Mouse (Mus musculus): ENCODE measurements around the gene Nck2. TPM values are rescaled to one million over a fixed set of nuclear protein-coding genes. Genes with fewer than 3 reads are reported as not detected.
"Not testable (repeated sequence)": the region's sequence is repeated elsewhere in the genome, so short reads cannot be mapped to it uniquely, and the experiment has no call there.

Nck2 gene
- total RNA-seq, 2 experiments from 2014 or later, result 55.6 to 56.3 TPM

DNA sequence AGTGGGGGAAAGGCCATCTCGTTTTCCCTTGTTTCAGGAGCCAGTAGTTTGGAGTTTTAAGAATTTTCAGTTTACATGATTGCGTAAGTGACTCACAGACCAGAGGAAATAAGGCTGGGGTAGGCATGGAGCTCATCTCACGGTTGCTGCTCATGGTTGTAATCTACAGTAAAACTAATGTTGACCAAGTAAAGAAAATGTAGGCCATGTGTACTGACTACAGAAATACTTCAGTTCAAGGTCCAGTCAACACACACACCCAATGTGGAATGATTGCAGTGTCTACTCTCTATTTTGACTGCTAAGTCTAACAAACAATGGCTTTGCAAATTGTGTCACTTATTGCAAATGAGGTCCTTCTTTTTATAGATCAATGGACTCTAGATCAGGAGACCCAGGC is 77.1 kb downstream of the Nck2 start:
- Histone ChIP-seq H3K4me3 (no peak overlapping the region), H3K27ac (no peak overlapping the region)
- TF ChIP-seq CTCF (conservative IDR thresholded peaks at IDR 0.05), result no peak
- no peak for DNase-seq (ENCODE audit: low spot score in 2 of 2)

GRCm38 (mm10) chr1:43521950-43522349 is 77.6 kb downstream of the Nck2 start:
- no peak for DNase-seq (ENCODE audit: low spot score in 2 of 2)
- no peak overlapping the region for H3K27ac ChIP-seq
- TF ChIP-seq CTCF (conservative IDR thresholded peaks at IDR 0.05), result no peak
- no peak overlapping the region for H3K4me3 ChIP-seq

DNA sequence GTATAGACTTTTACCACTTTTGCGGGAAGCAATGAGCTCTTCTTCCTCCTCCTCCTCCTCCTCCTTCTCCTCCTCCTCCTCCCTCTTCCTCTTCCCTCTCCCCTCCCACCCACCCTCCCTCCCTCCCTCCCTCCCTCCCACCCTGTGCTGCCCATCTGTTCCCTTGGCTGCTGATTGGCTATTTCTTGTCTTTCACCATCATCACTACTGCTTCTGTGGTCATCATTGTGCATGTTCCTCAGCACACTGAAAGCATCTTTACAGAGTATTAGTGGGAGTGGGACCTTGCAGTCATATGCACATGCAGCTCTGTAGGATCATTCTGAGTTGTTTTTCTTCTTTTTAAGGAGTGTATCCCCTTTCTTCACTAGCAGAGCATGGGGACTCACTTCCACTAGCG is 78.6 kb downstream of the Nck2 start:
- TF ChIP-seq CTCF (conservative IDR thresholded peaks at IDR 0.05), result no peak
- Histone ChIP-seq H3K27ac (no peak overlapping the region), H3K4me3 (no peak overlapping the region)
- no peak for DNase-seq (ENCODE audit: low spot score in 2 of 2)

- TF ChIP-seq CTCF (conservative IDR thresholded peaks at IDR 0.05), result no peak
- Histone ChIP-seq H3K4me3 (no peak overlapping the region), H3K27ac (no peak overlapping the region)
- DNase-seq (ENCODE audit: low spot score in 2 of 2), result no peak
These were observed 80.0 kb downstream of the Nck2 start for GRCm38 (mm10) chr1:43524332-43524731.

- Histone ChIP-seq H3K27ac (peak overlapping the region; percentile 77), H3K4me3 (no peak overlapping the region)
- no peak for DNase-seq (ENCODE audit: low spot score in 2 of 2)
- no peak for TF ChIP-seq CTCF (conservative IDR thresholded peaks at IDR 0.05)
These were observed 83.9 kb downstream of the Nck2 start for GRCm38 (mm10) chr1:43528275-43528674.

- Histone ChIP-seq H3K4me3 (no peak overlapping the region), H3K27ac (peak overlapping the region; percentile 77)
- TF ChIP-seq CTCF (conservative IDR thresholded peaks at IDR 0.05), result no peak
- peak in 1 of 2 experiments; percentile 43 for DNase-seq (ENCODE audit: low spot score in 2 of 2)
These were observed 84.7 kb downstream of the Nck2 start for GRCm38 (mm10) chr1:43529086-43529485.

DNA sequence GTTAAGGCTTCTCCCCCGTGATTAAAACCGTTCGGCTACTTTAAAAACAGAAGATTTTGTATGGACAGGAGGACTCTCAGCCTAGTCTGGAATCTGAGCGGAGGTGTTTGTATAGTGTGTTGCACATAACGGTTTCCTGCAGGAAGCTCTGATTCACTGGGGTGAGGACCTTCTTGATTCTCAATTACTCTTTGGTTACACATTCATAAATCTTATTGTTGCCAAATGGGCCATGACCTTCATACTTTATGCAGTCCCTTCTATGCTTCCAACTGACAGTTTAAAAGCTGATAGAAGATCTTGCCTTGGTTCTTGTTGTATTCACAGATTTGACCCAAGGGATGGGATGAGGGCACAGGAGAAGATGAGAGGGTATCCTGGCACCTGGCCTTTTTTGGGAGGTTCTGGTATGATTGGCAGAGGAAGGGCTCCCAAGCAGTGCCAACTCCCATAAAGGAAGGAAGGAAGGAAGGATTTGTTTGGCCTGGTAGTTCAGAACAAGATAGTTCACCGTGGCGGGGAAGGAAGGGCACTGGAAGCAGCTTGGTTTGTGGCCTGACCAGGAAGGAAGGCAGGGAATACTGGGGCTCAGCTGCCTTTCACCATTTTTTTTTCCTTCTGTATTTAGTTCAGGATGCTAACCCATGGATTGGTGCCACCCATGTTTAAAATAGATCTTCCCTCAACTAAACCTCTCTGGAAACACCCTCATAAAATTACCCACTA is 86.1 kb downstream of the Nck2 start:
- H3K27ac ChIP-seq, result peak overlapping the region; percentile 77
- no peak for DNase-seq (ENCODE audit: low spot score in 2 of 2)
- H3K4me3 ChIP-seq, result no peak overlapping the region
- TF ChIP-seq CTCF (conservative IDR thresholded peaks at IDR 0.05), result no peak

GRCm38 (mm10) chr1:43531307-43531706 is 86.9 kb downstream of the Nck2 start:
- TF ChIP-seq CTCF (conservative IDR thresholded peaks at IDR 0.05), result no peak
- Histone ChIP-seq H3K4me3 (no peak overlapping the region), H3K27ac (peak overlapping the region; percentile 77)
- peak in 1 of 2 experiments; percentile 57 for DNase-seq (ENCODE audit: low spot score in 2 of 2)

DNA sequence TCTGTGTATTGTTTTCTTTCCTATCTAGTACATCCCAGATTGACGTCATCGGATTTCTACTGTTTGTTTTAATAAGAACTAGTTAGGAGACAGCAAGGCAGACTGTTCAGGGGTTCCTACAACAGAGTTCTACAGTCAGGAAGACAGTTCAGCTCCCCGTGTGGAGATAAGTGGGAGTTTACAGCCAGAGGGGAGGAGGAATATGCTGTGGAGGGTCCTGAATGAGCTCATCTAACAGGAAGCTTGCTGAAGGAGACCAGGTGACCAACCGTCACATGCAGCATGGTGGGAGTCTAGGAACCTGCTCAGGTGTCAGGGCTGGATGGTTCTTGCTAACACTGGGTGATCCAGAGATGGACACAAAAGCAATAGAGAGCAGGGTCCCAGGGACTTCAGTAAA is 87.9 kb downstream of the Nck2 start:
- DNase-seq (ENCODE audit: low spot score in 2 of 2), result no peak
- Histone ChIP-seq H3K27ac (peak overlapping the region; percentile 77), H3K4me3 (no peak overlapping the region)
- TF ChIP-seq CTCF (conservative IDR thresholded peaks at IDR 0.05), result peak; percentile 22

- not testable (repeated sequence) for H3K27ac ChIP-seq; DNase-seq (ENCODE audit: low spot score in 2 of 2); H3K4me3 ChIP-seq
These were observed 89.1 kb downstream of the Nck2 start for GRCm38 (mm10) chr1:43533497-43533896.

DNA sequence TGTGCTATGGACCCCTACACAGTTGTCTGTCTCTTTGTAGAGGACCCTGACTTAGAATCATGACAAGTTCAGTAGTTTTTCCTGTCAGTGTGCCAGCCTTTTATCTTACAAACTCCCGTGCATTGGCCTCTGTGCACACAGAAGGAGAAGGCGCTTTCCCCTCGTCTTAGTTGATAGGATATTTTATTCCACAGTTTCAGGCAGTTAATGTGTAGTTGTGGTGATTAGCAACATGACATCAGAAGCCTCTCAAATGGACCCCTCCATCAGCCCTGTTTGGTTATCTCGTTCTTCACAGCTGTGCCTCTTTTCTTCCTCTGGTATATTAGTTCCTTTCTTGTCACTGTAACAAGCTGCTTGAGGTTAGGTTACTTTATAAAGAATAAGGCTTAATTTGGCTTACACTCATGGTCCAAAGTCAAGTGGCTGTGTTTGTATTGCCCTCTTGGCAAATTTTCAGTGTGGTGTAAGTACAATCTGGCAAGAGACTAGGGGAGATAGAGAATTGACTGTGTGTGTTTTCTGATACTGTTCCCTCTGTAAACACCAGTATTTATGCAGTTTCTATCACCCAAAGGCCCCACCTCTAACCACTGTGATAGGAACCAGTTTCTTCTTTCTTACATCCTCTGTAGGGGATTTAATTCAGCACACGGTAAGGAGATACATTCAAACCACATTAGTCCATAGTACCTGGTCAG is 89.8 kb downstream of the Nck2 start:
- Histone ChIP-seq H3K27ac (no peak overlapping the region), H3K4me3 (no peak overlapping the region)
- TF ChIP-seq CTCF (conservative IDR thresholded peaks at IDR 0.05), result no peak
- no peak for DNase-seq (ENCODE audit: low spot score in 2 of 2)

DNA sequence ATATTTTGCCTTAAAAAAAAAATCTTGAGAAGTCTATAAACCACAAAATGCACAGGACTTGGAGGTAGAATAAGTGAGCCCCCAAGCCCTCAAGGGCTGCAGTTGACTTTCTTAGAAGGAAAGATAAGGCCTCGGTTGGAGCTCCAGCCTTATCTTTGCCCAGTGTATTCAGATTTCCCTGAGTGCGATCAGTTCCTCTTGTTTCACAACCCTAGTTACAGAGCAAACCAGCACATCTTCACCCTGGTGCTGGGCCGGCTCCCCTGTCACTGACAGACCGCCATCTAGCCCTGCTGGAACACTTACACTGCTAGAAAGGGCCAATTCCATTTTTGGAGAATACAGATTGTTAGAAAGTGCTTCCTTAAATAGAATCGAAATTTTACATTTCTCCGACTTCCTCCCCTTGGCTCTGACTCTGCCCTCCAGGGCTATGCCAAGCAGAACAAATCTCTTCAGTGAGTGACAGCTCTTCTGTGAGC is 91.2 kb downstream of the Nck2 start:
- no peak for DNase-seq (ENCODE audit: low spot score in 2 of 2)

DNA sequence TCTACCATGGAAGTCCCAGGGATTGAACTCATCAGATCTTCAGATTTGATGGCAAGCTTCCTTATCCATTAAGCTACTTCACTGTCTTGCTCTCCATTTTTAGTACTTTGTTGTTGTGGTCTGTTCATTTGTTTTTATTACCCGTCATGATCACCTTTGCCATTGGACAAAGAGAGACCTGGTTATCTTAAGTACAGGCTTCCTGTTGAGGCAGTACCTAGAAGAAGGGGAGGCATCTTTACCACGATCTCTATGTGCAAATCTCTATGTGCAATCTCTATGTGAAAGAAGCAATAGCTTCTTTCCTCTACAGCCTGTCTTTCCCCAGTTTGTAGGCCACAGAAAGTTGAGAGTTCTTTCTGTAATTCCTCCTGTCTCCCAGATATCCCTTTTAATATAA is 91.9 kb downstream of the Nck2 start:
- TF ChIP-seq CTCF (conservative IDR thresholded peaks at IDR 0.05), result no peak

More for the DNA sequence above, 91.2 kb downstream of the Nck2 start:
- Histone ChIP-seq H3K4me3 (no peak overlapping the region), H3K27ac (peak overlapping the region; percentile 64)
- no peak for TF ChIP-seq CTCF (conservative IDR thresholded peaks at IDR 0.05)

DNA sequence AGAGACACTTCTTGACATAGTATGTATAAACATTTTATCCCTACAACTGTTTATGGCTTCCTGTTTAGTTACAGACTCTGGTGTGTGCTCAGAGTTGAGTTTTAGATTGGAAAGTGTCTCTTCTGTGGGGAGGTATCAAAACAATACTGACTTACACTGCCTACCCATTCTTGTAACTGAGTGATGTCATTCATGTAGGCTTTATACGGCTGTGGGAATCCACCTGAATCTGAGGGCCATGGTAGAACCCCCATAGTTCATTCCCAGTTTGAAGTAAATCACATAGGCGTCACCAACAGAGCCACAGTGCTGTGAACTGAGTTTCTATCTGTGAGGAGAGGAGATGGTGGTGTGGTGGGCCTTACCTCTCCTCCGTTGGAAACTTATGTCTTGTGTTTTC is 92.6 kb downstream of the Nck2 start:
- no peak for DNase-seq (ENCODE audit: low spot score in 2 of 2)
- Histone ChIP-seq H3K27ac (no peak overlapping the region), H3K4me3 (no peak overlapping the region)
- no peak for TF ChIP-seq CTCF (conservative IDR thresholded peaks at IDR 0.05)

More for the DNA sequence above, 91.9 kb downstream of the Nck2 start:
- no peak overlapping the region for H3K4me3 ChIP-seq
- peak overlapping the region; percentile 64 for H3K27ac ChIP-seq
- DNase-seq (ENCODE audit: low spot score in 2 of 2), result no peak
